Mouse (Mus musculus) neural tube, embryonic 13.5 days (tissue): ENCODE results near the gene Eloa. TPM values are rescaled to one million over a fixed set of nuclear protein-coding genes. Genes with fewer than 3 reads are reported as not detected.

Experiments
- ATAC-seq: fragments of 200-750 bp; cut with Nextera tagmentation; 2 replicates; pipeline ENCODE4 v1.8.0; 2017; ENCODE audit warnings: low read depth, mild to moderate bottlenecking, moderate TSS enrichment, moderate library complexity
- H3K27ac ChIP-seq: fragments of 300-500 bp; sonication (generic); replicated peaks from 2 replicates; pipeline ENCODE4 v1.5.1; 2015; ENCODE audit warnings: moderate library complexity, mild to moderate bottlenecking, inconsistent platforms
- H3K27me3 ChIP-seq: fragments of 300-500 bp; sonication (generic); 2 replicates; pipeline ENCODE4 v1.6.1; 2015; ENCODE audit warnings: mild to moderate bottlenecking, inconsistent platforms
- H3K36me3 ChIP-seq: fragments of 300-500 bp; sonication (generic); 2 replicates; pipeline ENCODE4 v1.6.1; 2015; ENCODE audit warnings: mild to moderate bottlenecking, inconsistent platforms
- H3K4me1 ChIP-seq: fragments of 300-500 bp; sonication (generic); replicated peaks from 2 replicates; pipeline ENCODE4 v1.6.1; 2015; ENCODE audit warnings: inconsistent platforms
- H3K4me2 ChIP-seq: fragments of 300-500 bp; sonication (generic); 2 replicates; pipeline ENCODE4 v1.6.1; 2015; ENCODE audit warnings: inconsistent platforms, mild to moderate bottlenecking, moderate library complexity
- H3K4me3 ChIP-seq: fragments of 300-500 bp; sonication (generic); 2 replicates; pipeline ENCODE4 v1.5.1; 2015; ENCODE audit warnings: mild to moderate bottlenecking, inconsistent platforms
- H3K9ac ChIP-seq: fragments of 300-500 bp; sonication (generic); 2 replicates; pipeline ENCODE4 v1.6.1; 2015; ENCODE audit warnings: moderate library complexity, mild to moderate bottlenecking, inconsistent platforms
- H3K9me3 ChIP-seq: fragments of 300-500 bp; sonication (generic); 2 replicates; pipeline ENCODE4 v1.6.1; 2016; ENCODE audit warnings: inconsistent platforms
- WGBS: fragments of 180-500 bp; shearing (Covaris S2); methylation state at CpG from one replicate; pipeline ENCODE4 v1.1.7; 2015; 5-methylcytosine and 5-hydroxymethylcytosine counted together
- polyA plus RNA-seq: library from polyadenylated mRNA; unstranded; fragments of >200 nt; fragmentation: Nextera tagmentation; extraction: Ambion mirVana; gene quantifications from 2 replicates; pipeline ENCODE4 v1.2.1, GENCODE M21; 2015

Gene Eloa
- polyA plus RNA-seq, 1 experiment from 2014 or later = 26.4 TPM

- no peaks in the 10 kb centered on the region for H3K9me3 ChIP-seq
- peak overlapping the region; percentile 100 for H3K4me3 ChIP-seq
- H3K36me3 ChIP-seq = peaks cover 68% of the 10 kb centered on the region
- WGBS = under 1% methylated on average over 35 of the region's 35 CpGs
- peak overlapping the region; percentile 99 for H3K4me2 ChIP-seq
- H3K27ac ChIP-seq = peak overlapping the region; percentile 76
- no peaks in the 10 kb centered on the region for H3K27me3 ChIP-seq
- H3K9ac ChIP-seq = peak overlapping the region; percentile 93
- ATAC-seq = peak; percentile 73
- peaks cover 32% of the 10 kb centered on the region for H3K4me1 ChIP-seq
Observed at GRCm38 (mm10) chr4:135971805-135972555, 49.6 kb downstream of the Eloa start.

GRCm38 (mm10) chr4:135970585-135970984, 51.0 kb downstream of the Eloa start:
- H3K27me3 ChIP-seq = no peaks in the 10 kb centered on the region
- ATAC-seq = no peak
- peak overlapping the region; percentile 99 for H3K4me2 ChIP-seq
- H3K9me3 ChIP-seq = no peaks in the 10 kb centered on the region
- H3K9ac ChIP-seq = no peak overlapping the region
- peaks cover 68% of the 10 kb centered on the region for H3K36me3 ChIP-seq
- 91% methylated on average over 11 of the region's 11 CpGs for WGBS
- peaks cover 32% of the 10 kb centered on the region for H3K4me1 ChIP-seq
- H3K27ac ChIP-seq = no peak overlapping the region
- peak overlapping the region; percentile 100; the same call in 1 of the 2 replicates for H3K4me3 ChIP-seq

DNA sequence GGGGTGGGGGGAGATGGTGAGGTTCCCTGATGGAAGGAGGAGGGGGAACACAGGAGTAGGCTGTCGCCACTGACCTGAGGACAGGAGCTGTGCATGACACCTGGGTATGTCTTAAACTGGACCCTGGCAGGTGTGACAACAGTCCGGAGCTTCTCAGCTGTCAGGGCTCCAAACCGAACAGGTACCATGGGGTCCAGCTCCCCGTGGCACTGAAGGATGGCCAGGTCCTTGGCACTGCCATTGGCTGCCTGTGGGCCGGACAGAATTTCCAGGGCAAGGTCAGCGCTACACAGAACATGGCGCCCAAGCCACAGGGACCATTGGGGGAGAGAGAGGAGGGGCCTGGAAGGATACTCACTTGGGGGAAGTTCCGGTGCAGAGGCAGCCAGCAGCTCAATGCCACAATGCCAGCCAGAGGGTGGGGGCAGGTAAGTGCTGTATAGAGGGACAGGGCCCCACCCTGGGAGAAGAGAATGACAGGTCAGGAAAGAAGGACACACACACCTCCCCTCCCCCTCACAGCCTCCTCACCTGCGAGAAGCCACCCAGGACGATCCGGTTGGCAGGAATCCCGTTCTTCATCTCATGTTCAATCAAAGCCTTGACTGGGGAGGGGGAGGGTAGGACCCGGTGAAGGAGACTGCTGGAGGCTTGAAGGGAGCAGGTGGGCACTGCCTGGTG, 52.4 kb downstream of the Eloa start:
- Histone ChIP-seq H3K27ac (no peak overlapping the region), H3K9ac (no peak overlapping the region), H3K4me1 (peaks cover 43% of the 10 kb centered on the region), H3K9me3 (no peaks in the 10 kb centered on the region), H3K27me3 (no peaks in the 10 kb centered on the region), H3K4me2 (no peak overlapping the region), H3K4me3 (no peak overlapping the region), H3K36me3 (peaks cover 59% of the 10 kb centered on the region)
- 90% methylated on average over 13 of the region's 13 CpGs for WGBS
- ATAC-seq = no peak

DNA sequence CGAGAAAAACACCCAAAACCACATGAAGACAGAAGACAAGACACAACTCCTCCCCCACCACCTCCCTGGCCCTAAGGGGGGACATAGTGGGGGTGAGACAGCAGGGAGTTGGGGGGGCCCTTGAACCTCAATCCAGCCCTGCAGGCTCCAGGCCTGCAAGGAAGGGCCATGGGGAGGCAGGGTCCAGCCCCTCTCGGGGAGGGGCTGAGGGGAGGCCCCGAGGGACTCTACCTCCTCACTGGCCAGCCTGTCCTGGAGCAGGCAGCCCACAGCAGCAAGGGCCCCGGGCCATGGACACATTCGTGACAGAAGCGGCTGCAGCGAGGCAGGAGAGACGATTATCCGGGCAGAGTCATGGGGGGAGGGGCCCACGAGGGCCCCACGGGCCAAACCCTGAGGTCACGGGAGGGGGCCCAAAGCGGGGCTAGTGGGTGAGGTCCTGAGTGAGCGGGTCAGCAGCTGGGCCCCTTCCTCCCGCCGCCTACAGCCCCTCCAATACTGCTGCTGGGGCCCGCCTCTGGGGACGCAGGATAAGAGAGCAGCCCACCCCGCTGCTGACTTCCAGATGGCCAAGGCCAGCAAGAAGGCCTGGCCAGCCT, 53.2 kb downstream of the Eloa start:
- WGBS = 77% methylated on average over 19 of the region's 19 CpGs
- Histone ChIP-seq H3K9ac (no peak overlapping the region), H3K36me3 (peaks cover 57% of the 10 kb centered on the region), H3K4me1 (peaks cover 46% of the 10 kb centered on the region), H3K4me2 (no peak overlapping the region), H3K27me3 (no peaks in the 10 kb centered on the region), H3K9me3 (no peaks in the 10 kb centered on the region), H3K27ac (no peak overlapping the region), H3K4me3 (no peak overlapping the region)
- no peak for ATAC-seq

GRCm38 (mm10) chr4:135967086-135967760, 54.3 kb downstream of the Eloa start:
- H3K36me3 ChIP-seq = peaks cover 57% of the 10 kb centered on the region
- WGBS = 91% methylated on average over 18 of the region's 18 CpGs
- H3K4me1 ChIP-seq = peaks cover 46% of the 10 kb centered on the region
- no peak overlapping the region for H3K4me3 ChIP-seq
- no peak overlapping the region for H3K4me2 ChIP-seq
- ATAC-seq = no peak
- no peak overlapping the region for H3K9ac ChIP-seq
- no peaks in the 10 kb centered on the region for H3K9me3 ChIP-seq
- no peaks in the 10 kb centered on the region for H3K27me3 ChIP-seq
- H3K27ac ChIP-seq = no peak overlapping the region

DNA sequence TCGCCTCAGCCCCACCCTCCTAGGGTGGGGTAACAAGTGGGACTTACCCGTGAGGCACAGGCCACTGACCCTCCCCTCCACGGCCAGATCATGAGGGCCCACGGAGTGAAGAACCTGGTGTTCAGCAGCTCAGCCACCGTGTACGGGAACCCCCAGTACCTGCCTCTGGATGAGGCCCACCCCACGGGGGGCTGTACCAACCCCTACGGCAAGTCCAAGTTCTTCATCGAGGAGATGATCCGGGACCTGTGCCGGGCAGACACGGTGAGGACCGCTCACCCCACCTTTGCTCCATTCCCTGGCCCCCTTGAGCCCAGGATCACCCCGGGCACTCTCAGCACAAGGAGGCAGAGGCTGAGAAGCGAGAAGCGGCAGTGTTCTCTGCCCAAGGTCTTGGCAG, 55.3 kb downstream of the Eloa start:
- H3K4me1 ChIP-seq = peaks cover 39% of the 10 kb centered on the region
- no peaks in the 10 kb centered on the region for H3K9me3 ChIP-seq
- no peak overlapping the region for H3K4me2 ChIP-seq
- no peak overlapping the region for H3K9ac ChIP-seq
- peaks cover 66% of the 10 kb centered on the region for H3K36me3 ChIP-seq
- 91% methylated on average over 16 of the region's 16 CpGs for WGBS
- H3K4me3 ChIP-seq = no peak overlapping the region
- no peak overlapping the region for H3K27ac ChIP-seq
- ATAC-seq = no peak
- no peaks in the 10 kb centered on the region for H3K27me3 ChIP-seq

GRCm38 (mm10) chr4:135965113-135965512, 56.5 kb downstream of the Eloa start:
- 84% methylated on average over 9 of the region's 9 CpGs for WGBS

DNA sequence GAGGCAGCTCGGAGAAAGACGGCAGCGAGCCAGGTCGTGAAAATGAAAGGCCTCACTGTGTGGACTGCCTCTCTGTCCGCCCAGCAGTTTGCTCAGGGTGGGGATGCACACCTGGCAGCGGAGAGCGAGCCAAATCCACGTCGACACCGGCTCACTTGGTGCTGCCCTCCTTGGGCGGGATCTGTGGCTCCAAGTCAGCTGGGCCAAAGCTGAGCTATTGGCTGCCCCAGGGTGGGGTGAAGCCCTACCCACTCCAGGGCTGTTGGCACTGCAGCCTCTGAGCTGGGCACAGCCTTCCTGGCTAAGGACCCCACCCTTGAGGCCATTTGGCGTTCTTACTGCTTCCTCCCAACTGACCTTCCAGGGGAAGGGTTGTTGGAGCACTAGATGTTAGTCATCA, 57.1 kb downstream of the Eloa start:
- ATAC-seq = no peak
- Histone ChIP-seq H3K9ac (peak overlapping the region; percentile 83), H3K27me3 (no peaks in the 10 kb centered on the region), H3K36me3 (peaks cover 71% of the 10 kb centered on the region), H3K27ac (no peak overlapping the region; the same call in 1 of the 2 replicates), H3K4me1 (peaks cover 22% of the 10 kb centered on the region), H3K4me3 (peak overlapping the region; percentile 65), H3K4me2 (peak overlapping the region; percentile 91), H3K9me3 (no peaks in the 10 kb centered on the region)
- WGBS = 7% methylated on average over 12 of the region's 12 CpGs

More at GRCm38 (mm10) chr4:135965113-135965512, 56.5 kb downstream of the Eloa start:
- Histone ChIP-seq H3K36me3 (peaks cover 71% of the 10 kb centered on the region), H3K4me3 (no peak overlapping the region), H3K4me2 (peak overlapping the region; percentile 91; the same call in 1 of the 2 replicates), H3K27me3 (no peaks in the 10 kb centered on the region), H3K9me3 (no peaks in the 10 kb centered on the region), H3K4me1 (peaks cover 28% of the 10 kb centered on the region), H3K27ac (no peak overlapping the region), H3K9ac (no peak overlapping the region)
- ATAC-seq = no peak

DNA sequence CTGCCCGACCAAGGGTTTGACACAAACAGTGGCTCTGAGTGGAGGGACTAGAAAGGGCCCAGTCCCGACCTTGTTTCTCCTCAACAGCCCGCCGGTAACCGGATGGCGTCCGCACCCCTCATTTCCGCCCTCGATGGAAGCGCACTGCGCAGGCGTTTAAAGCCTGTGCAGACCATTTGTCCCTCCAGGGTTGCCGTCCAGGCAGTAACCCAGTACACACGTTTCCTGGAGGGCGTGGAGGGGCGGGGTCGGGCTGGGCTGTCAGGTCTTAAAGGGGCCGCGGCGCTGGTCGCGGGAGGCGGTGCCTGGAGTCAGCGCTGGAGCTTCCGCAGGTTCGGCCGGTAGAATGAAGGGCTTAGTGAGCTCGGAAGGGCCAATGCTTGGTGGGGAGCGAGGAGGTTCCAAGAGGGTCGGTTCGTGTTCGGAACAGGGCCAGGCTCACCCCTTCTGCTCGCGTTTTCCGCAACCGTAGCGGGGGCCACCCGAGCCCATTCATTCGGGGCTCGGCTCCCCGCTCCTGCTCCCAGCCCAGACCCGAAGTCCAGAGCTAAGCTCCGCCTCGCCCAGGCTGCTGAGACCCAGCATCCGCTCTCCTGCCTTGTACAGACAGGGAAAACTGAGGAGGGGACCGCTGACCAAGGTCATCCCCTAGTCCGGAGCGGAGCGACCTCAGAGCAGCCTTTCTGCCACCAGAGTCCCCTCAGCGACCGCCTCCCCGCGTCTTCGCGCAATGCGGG, 57.9 kb downstream of the Eloa start, which contains the start of gene Gale:
Gale (plus strand) TSS at position 271 of the 737 bp plus-strand sequence.
- WGBS = under 1% methylated on average over 56 of the region's 56 CpGs
- Histone ChIP-seq H3K4me2 (peak within 1 kb of the TSS; percentile 91), H3K4me1 (peaks cover 22% of the 10 kb centered on the region), H3K9me3 (no peaks in the 10 kb centered on the region), H3K9ac (peak within 1 kb of the TSS; percentile 83), H3K27ac (peak within 1 kb of the TSS; percentile 92), H3K36me3 (peaks cover 70% of the 10 kb centered on the region), H3K4me3 (peak within 1 kb of the TSS; percentile 65), H3K27me3 (no peaks in the 10 kb centered on the region)
- ATAC-seq = peak; percentile 93

DNA sequence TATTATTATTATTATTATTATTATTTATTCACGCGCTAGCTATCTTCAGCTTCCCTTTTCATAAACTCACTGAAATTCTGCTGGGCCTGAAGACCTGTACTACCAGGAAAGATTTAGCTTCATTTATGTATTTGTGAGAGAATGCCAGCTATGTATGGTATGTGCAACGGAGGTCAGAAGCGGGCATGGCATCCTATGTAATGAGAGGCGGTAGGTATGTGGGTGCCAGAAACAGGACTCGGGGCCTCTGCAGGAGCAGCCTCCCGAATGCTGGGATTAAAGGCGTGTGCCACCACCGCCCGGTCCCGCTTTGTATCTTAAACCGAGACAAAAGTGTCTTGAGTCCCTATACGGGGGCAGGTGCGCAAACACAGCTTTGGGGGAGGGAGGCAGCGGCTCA, 58.6 kb downstream of the Eloa start:
- ATAC-seq = no peak; the same call in 1 of the 2 replicates
- Histone ChIP-seq H3K4me3 (peak overlapping the region; percentile 65), H3K27me3 (no peaks in the 10 kb centered on the region), H3K27ac (peak overlapping the region; percentile 92), H3K36me3 (peaks cover 69% of the 10 kb centered on the region), H3K4me2 (peak overlapping the region; percentile 91), H3K4me1 (peaks cover 22% of the 10 kb centered on the region), H3K9ac (peak overlapping the region; percentile 82), H3K9me3 (no peaks in the 10 kb centered on the region)
- 6% methylated on average over 15 of the region's 15 CpGs for WGBS

- WGBS = 89% methylated on average over 7 of the region's 7 CpGs
- no peak overlapping the region for H3K4me2 ChIP-seq
Observed at GRCm38 (mm10) chr4:135962198-135962597, 59.4 kb downstream of the Eloa start.

More at GRCm38 (mm10) chr4:135962198-135962597, 59.4 kb downstream of the Eloa start:
- no peaks in the 10 kb centered on the region for H3K27me3 ChIP-seq
- peaks cover 22% of the 10 kb centered on the region for H3K4me1 ChIP-seq
- H3K9ac ChIP-seq = no peak overlapping the region
- peaks cover 69% of the 10 kb centered on the region for H3K36me3 ChIP-seq
- H3K4me3 ChIP-seq = no peak overlapping the region
- H3K9me3 ChIP-seq = no peaks in the 10 kb centered on the region
- ATAC-seq = no peak
- H3K27ac ChIP-seq = no peak overlapping the region
